25 mouse cellular contexts compared by ENCODE assay signal in the genomic region with DNA sequence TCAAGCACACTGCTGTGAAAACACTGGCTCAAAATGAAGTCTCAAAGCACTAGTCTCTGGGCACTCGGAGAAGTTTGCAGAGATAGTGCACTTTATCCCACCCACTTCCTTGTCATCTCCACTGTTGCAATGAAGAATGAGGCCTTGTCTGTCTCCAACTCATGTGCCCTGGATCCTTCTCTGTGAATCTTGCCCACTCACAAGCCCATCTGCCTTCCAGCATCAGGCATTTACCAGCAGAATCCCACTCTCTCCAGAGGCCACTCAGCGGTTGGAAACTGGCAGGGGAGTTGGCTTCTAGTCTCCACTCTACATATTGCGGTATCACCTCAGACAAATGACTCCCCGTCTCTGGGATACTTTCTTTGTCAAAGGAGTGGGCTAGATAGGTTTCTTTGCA.
"Had no signal": no experiment of that assay in that cellular context is flagged by ENCODE, and none has a peak within 500 bp of the region (broad histone marks: within the 10 kb centered on the region; RNA-seq: fewer than 3 reads in every experiment).

No protein-coding gene starts in this region.

- H3K27me3 ChIP-seq: heart, embryonic 13.5 days; heart, embryonic 15.5 days; hindbrain, embryonic 15.5 days; kidney, embryonic 15.5 days; limb, embryonic 13.5 days; limb, embryonic 15.5 days; liver, embryonic 12.5 days had no signal

- DNase-seq: gastrocnemius, postnatal 14 days; gastrocnemius, postnatal 36 days; heart, adult 11 months; heart, adult 2 months; heart, postnatal 14 days; heart, postnatal 36 days; kidney, adult 11 months; kidney, adult 2 months; kidney, adult 9 months; kidney, postnatal 14 days; kidney, postnatal 36 days; layer of hippocampus, postnatal 36 days; left cerebral cortex, postnatal 4 days had no signal

- H3K9ac ChIP-seq: heart, embryonic 13.5 days; heart, embryonic 15.5 days; hindbrain, embryonic 15.5 days; kidney, embryonic 15.5 days; limb, embryonic 13.5 days; limb, embryonic 15.5 days; liver, embryonic 12.5 days; liver, embryonic 14.5 days had no signal

- H3K9me3 ChIP-seq: heart, embryonic 13.5 days; heart, embryonic 15.5 days; hindbrain, embryonic 15.5 days; kidney, embryonic 15.5 days; limb, embryonic 13.5 days; limb, embryonic 15.5 days; liver, embryonic 12.5 days had no signal

- H3K4me1 ChIP-seq: heart, embryonic 13.5 days; heart, embryonic 15.5 days; hindbrain, embryonic 15.5 days; kidney, embryonic 15.5 days; limb, embryonic 13.5 days; limb, embryonic 15.5 days; liver, embryonic 12.5 days had no signal

- H3K4me3 ChIP-seq: heart, adult 2 months; heart, embryonic 13.5 days; heart, embryonic 15.5 days; hindbrain, embryonic 15.5 days; kidney, embryonic 15.5 days; limb, embryonic 13.5 days; limb, embryonic 15.5 days; liver, embryonic 12.5 days had no signal

- H3K4me2 ChIP-seq: heart, embryonic 11.5 days; heart, embryonic 13.5 days; heart, embryonic 15.5 days; hindbrain, embryonic 15.5 days; kidney, embryonic 15.5 days; limb, embryonic 13.5 days; limb, embryonic 15.5 days; liver, embryonic 12.5 days had no signal

- H3K36me3 ChIP-seq: heart, embryonic 13.5 days; heart, embryonic 15.5 days; kidney, embryonic 15.5 days; limb, embryonic 13.5 days; limb, embryonic 15.5 days; liver, embryonic 12.5 days had no signal

- ATAC-seq: hindbrain, postnatal 0 days; intestine, embryonic 16.5 days; liver, embryonic 12.5 days had no signal

- H3K27ac ChIP-seq: heart, adult 2 months; heart, embryonic 13.5 days; heart, embryonic 15.5 days; hindbrain, embryonic 15.5 days; hindbrain, postnatal 0 days; kidney, embryonic 15.5 days; kidney, postnatal 0 days; limb, embryonic 13.5 days; limb, embryonic 15.5 days; liver, embryonic 12.5 days; liver, embryonic 14.5 days had no signal
